Mouse (Mus musculus) cortical plate, adult 2 months (tissue): ENCODE data around the gene Lipc.

Experiments
- CTCF ChIP-seq: fragments of 200-500 bp; IDR thresholded peaks from 2 replicates; pipeline ENCODE4 v1.5.1; 2011; ENCODE audit warnings: mild to moderate bottlenecking, control low read depth, low read length; ENCODE audit not compliant: insufficient read depth; ENCODE audit errors: extremely low read depth
- POLR2A ChIP-seq: fragments of 200-500 bp; IDR thresholded peaks from 2 replicates; pipeline ENCODE4 v1.6.1; 2011; ENCODE audit warnings: mild to moderate bottlenecking, low read length, control low read depth; ENCODE audit not compliant: insufficient read depth; ENCODE audit errors: extremely low read depth

DNA sequence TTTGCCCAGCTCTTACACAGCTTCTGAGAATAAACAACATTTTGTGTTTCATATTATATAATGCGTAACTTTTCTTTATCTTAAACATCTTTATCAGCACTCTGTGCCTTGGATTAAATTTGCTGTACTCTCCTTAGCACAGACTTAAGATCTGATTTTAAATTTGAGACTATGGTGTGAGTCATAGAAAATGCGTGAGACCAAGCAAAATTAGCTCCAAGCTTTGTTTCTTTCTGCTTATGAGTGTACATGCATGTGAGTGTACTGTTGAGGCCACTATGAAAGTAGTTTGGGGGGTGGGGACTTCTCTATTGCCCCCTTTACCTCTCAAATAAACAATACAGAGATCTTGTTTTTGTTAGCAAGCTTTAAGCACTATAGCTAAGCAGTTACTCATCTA lies 13.4 kb upstream of the Lipc start:
- TF ChIP-seq CTCF (no peak), POLR2A (no peak)
